Mouse (Mus musculus) small intestine, adult 2 months (tissue): Measurements from ENCODE around the gene Greb1.

Experiments used
- CTCF ChIP-seq: fragments of 200-500 bp; IDR thresholded peaks from 2 replicates; pipeline ENCODE4 v1.5.1; 2012; ENCODE audit warnings: low read depth, mild to moderate bottlenecking, control low read depth, inconsistent platforms, low read length, moderate library complexity, mixed read lengths; ENCODE audit not compliant: insufficient replicate concordance, insufficient read length; ENCODE audit errors: extremely low read depth
- POLR2A ChIP-seq: fragments of 200-500 bp; IDR thresholded peaks from 2 replicates; pipeline ENCODE4 v1.6.1; 2012; ENCODE audit warnings: low read depth, mild to moderate bottlenecking, control low read depth, inconsistent platforms, low read length, moderate library complexity

- no peak for TF ChIP-seq CTCF
- no peak for TF ChIP-seq POLR2A
Measured at GRCm38 (mm10) chr12:16790456-16790855, 10.2 kb downstream of the Greb1 start.
